In genomic region chr2:160220562-160221021, GRCm38 (mm10) we compare ENCODE assay signal across 17 mouse cellular contexts.
DNase-seq lines count a peak whose midpoint lies in the region; ATAC-seq and TF ChIP-seq lines count a peak whose summit lies in the region.
"Had no signal": no experiment of that assay in that cellular context is flagged by ENCODE, and none has a peak within 500 bp of the region (broad histone marks: within the 10 kb centered on the region; RNA-seq: fewer than 3 reads in every experiment).

No protein-coding gene starts in this region.

- no peak for TF ChIP-seq RAD21 in CH12.LX (IDR thresholded peaks at IDR 0.05; ENCODE audit: low read depth, low read length)

- no peak overlapping the region for H3K4me2 ChIP-seq in kidney, embryonic 14.5 days (replicated peaks; ENCODE audit: low read depth, low read length)
- H3K4me2 ChIP-seq in CH12.LX (ENCODE audit: insufficient read depth, low read depth, poor library complexity, severe bottlenecking), result no peak overlapping the region
- H3K4me2 ChIP-seq: embryonic facial prominence, embryonic 13.5 days; neural tube, embryonic 12.5 days had no signal

- H3K27me3 ChIP-seq in kidney, embryonic 14.5 days (ENCODE audit: control insufficient read depth, insufficient read depth, low read length), result no peaks in the 10 kb centered on the region
- no peaks in the 10 kb centered on the region for H3K27me3 ChIP-seq in CH12.LX (replicated peaks)
- H3K27me3 ChIP-seq: embryonic facial prominence, embryonic 13.5 days; megakaryocyte, embryonic 14.5 days had no signal

- DNase-seq in kidney, adult 9 months, result no peak
- DNase-seq in CH12.LX (ENCODE audit: extremely low read depth), result peak; percentile 72
- peak; percentile 48 for DNase-seq in embryo, embryonic 11 days
- peak; percentile 37 for DNase-seq in mesoderm, embryonic 11.5 days (ENCODE audit: low read depth, low spot score)
- no peak for DNase-seq in cerebellum, adult 9-11 months
- no peak for DNase-seq in gastrocnemius, adult 2 months
- DNase-seq: cerebellum, adult 2 months; kidney, adult 2 months; liver; lung, adult 2 months had no signal

- no peaks in the 10 kb centered on the region for H3K9me3 ChIP-seq in kidney, embryonic 14.5 days (ENCODE audit: control insufficient read depth, low read length)
- no peaks in the 10 kb centered on the region for H3K9me3 ChIP-seq in CH12.LX (replicated peaks; ENCODE audit: low read length)
- H3K9me3 ChIP-seq: embryonic facial prominence, embryonic 13.5 days; heart, embryonic 10.5 days; neural tube, embryonic 12.5 days had no signal

- no peak for TF ChIP-seq POLR2A in CH12.LX (IDR thresholded peaks at IDR 0.05; ENCODE audit: low read depth, low read length)

- H3K27ac ChIP-seq in kidney, embryonic 14.5 days (ENCODE audit: low read depth, low read length), result no peak overlapping the region
- H3K27ac ChIP-seq in CH12.LX (ENCODE audit: insufficient read depth, low read depth), result no peak overlapping the region
- H3K27ac ChIP-seq in gastrocnemius, adult 2 months, result no peak overlapping the region
- H3K27ac ChIP-seq: embryonic facial prominence, embryonic 13.5 days; heart, embryonic 10.5 days; neural tube, embryonic 12.5 days had no signal

- no peak overlapping the region for H3K9ac ChIP-seq in kidney, embryonic 14.5 days (ENCODE audit: low read depth, low read length)
- peak overlapping the region; percentile 24; the same call in 1 of the 2 replicates for H3K9ac ChIP-seq in CH12.LX (ENCODE audit: insufficient read depth, low read depth)
- H3K9ac ChIP-seq: embryonic facial prominence, embryonic 13.5 days; neural tube, embryonic 12.5 days had no signal

- no peaks in the 10 kb centered on the region for H3K36me3 ChIP-seq in kidney, embryonic 14.5 days (ENCODE audit: control insufficient read depth, insufficient read depth, low read length)
- no peaks in the 10 kb centered on the region for H3K36me3 ChIP-seq in CH12.LX (replicated peaks in 1 of 2; ENCODE audit: control insufficient read depth in 1 of 2, insufficient read depth in 1 of 2, low read length in 1 of 2)
- H3K36me3 ChIP-seq: embryonic facial prominence, embryonic 13.5 days; G1E; heart, embryonic 10.5 days; neural tube, embryonic 12.5 days had no signal

- H3K79me2 ChIP-seq in CH12.LX (replicated peaks; ENCODE audit: control insufficient read depth, extremely low read depth, insufficient read depth, poor library complexity, severe bottlenecking), result no peaks in the 10 kb centered on the region

- no peaks in the 10 kb centered on the region for H3K4me1 ChIP-seq in kidney, embryonic 14.5 days (ENCODE audit: control insufficient read depth, insufficient read depth, low read length)
- peaks cover 6 to 34% of the 10 kb centered on the region in 2 experiments; a peak in 3 of 4 replicates for H3K4me1 ChIP-seq in CH12.LX (ENCODE audit: control insufficient read depth in 1 of 2, insufficient read depth in 2 of 2)
- H3K4me1 ChIP-seq: heart, embryonic 10.5 days; megakaryocyte, embryonic 14.5 days; neural tube, embryonic 12.5 days had no signal

- WGBS in kidney, embryonic 14.5 days, result 12% methylated on average over 7 of the region's 7 CpGs

- 0 out of 2 replicates have a peak, but pooled peaks have one; percentile 11 for TF ChIP-seq EP300 in CH12.LX (IDR thresholded peaks at IDR 0.05; ENCODE audit: low read length)

- H3K4me3 ChIP-seq in kidney, embryonic 14.5 days (ENCODE audit: low read length), result no peak overlapping the region
- no peak overlapping the region for H3K4me3 ChIP-seq in CH12.LX (replicated peaks in 1 of 3; ENCODE audit: low read depth in 2 of 3, low read length in 2 of 3, poor library complexity in 1 of 3)
- H3K4me3 ChIP-seq in gastrocnemius, adult 2 months, result no peak overlapping the region
- H3K4me3 ChIP-seq: embryonic facial prominence, embryonic 13.5 days; heart, embryonic 10.5 days; megakaryocyte, embryonic 14.5 days; neural tube, embryonic 12.5 days had no signal

- in situ Hi-C loops in CH12.LX (cut with MboI; ENCODE audit: low pct_ligation_motif_present, low pct_unique_long_range_greater_than_20kb, low sequenced_read_pairs), result loop anchor here (25.0 kb wide), 1 partner anchor 367 kb away; no protein-coding TSS in a partner anchor

- no peak for TF ChIP-seq CTCF in CH12.LX (conservative IDR thresholded peaks at IDR 0.05 in 1 of 2, IDR thresholded peaks at IDR 0.05 in 1 of 2; ENCODE audit: low read depth in 2 of 2, low read length in 2 of 2)
- TF ChIP-seq CTCF in gastrocnemius, adult 2 months (IDR thresholded peaks at IDR 0.05), result no peak

- ATAC-seq in kidney, embryonic 14.5 days (ENCODE audit: low FRiP score, low TSS enrichment), result peak; percentile 35; the same call in 1 of the 2 replicates
- no peak for ATAC-seq in cerebellum, adult (ENCODE audit: insufficient number of reproducible peaks, low FRiP score, low TSS enrichment)

- dilution Hi-C loops in CH12.LX (cut with MboI; ENCODE audit: extremely low pct_ligation_motif_present, extremely low pct_unique_long_range_greater_than_20kb, low sequenced_read_pairs), result no loop called here

- intact Hi-C loops in gastrocnemius, adult 2 months (cut with DNase I), result no loop called here

TF ChIP-seq in CH12.LX, 34 proteins besides CTCF, POLR2A, EP300 and RAD21:
- no peak for TF ChIP-seq E2F4 (IDR thresholded peaks at IDR 0.05; ENCODE audit: insufficient replicate concordance, low read depth, low read length)
- TF ChIP-seq MEF2A (IDR thresholded peaks at IDR 0.05; ENCODE audit: borderline replicate concordance, low read depth, low read length), result 0 out of 2 replicates have a peak, but pooled peaks have one; percentile 26
- TF ChIP-seq ELF1 (IDR thresholded peaks at IDR 0.05; ENCODE audit: low read depth, low read length), result peak; percentile 52; the same call in 1 of the 2 replicates
- TF ChIP-seq MAFK (IDR thresholded peaks at IDR 0.05; ENCODE audit: insufficient replicate concordance, low read length), result no peak
- peak; percentile 77 for TF ChIP-seq ETS1 (conservative IDR thresholded peaks at IDR 0.05; ENCODE audit: low read depth, low read length)
- TF ChIP-seq BHLHE40 (IDR thresholded peaks at IDR 0.05; ENCODE audit: low read depth, low read length), result peak; percentile 88

Comparison
In these comparisons a context has a peak if more than half of its experiments do, and no peak if none do; other contexts are left out.
1. DNase-seq: peak in CH12.LX (single experiment), embryo, embryonic 11 days (single experiment) and mesoderm, embryonic 11.5 days (single experiment); none in kidney, adult 9 months (single experiment), cerebellum, adult 9-11 months (single experiment) and gastrocnemius, adult 2 months (single experiment).